Mouse (Mus musculus): Measurements from ENCODE around the gene Sgcd. TPM values are rescaled to one million over a fixed set of nuclear protein-coding genes. Genes with fewer than 3 reads are reported as not detected.
"Not testable (repeated sequence)": the region's sequence is repeated elsewhere in the genome, so short reads cannot be mapped to it uniquely, and the experiment has no call there.

Gene Sgcd
- total RNA-seq, 1 experiment from 2014 or later = not detected

GRCm38 (mm10) chr11:47508047-47508446, 480.7 kb downstream of the Sgcd start:
- ATAC-seq (ENCODE audit: extremely low read depth, insufficient number of reproducible peaks, low FRiP score, poor library complexity, severe bottlenecking) = no peak

- ATAC-seq (ENCODE audit: extremely low read depth, insufficient number of reproducible peaks, low FRiP score, poor library complexity, severe bottlenecking) = not testable (repeated sequence)
Measured at GRCm38 (mm10) chr11:47503236-47503635, 485.5 kb downstream of the Sgcd start.

DNA sequence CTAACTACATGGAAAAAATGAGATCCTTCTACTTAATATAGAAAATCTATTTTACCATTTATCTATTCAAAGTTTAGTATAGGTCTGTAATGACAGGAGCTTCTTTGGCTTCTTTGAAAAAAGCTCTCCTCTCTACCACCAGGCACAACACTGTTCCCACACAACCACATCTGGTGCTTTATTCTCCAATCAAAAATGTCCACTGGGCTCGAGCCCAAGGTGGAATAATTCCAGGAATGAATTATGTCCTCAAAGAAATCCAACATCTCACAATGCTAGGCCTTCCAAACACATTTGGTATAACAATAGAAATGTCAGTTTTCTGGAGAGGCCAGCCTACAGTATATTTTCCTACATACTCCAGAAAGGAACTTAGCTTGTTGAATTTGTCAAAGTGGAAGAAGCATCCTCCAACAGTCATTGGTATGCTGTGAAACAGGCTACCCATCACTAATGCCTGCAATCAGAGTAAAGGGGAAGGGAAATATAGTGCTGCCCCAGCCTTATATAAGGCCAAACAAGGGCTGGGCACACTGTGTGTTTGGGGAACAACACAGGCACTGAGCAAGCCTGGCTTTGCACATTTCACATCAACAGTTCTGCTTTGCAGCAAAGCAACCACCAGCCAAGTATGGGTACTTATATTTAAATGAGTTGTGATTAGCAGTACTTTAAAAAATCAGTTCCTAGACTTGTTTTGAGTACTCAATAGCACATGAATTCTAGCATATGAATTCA, 515.1 kb downstream of the Sgcd start:
- no peak for ATAC-seq (ENCODE audit: extremely low read depth, insufficient number of reproducible peaks, low FRiP score, poor library complexity, severe bottlenecking)

DNA sequence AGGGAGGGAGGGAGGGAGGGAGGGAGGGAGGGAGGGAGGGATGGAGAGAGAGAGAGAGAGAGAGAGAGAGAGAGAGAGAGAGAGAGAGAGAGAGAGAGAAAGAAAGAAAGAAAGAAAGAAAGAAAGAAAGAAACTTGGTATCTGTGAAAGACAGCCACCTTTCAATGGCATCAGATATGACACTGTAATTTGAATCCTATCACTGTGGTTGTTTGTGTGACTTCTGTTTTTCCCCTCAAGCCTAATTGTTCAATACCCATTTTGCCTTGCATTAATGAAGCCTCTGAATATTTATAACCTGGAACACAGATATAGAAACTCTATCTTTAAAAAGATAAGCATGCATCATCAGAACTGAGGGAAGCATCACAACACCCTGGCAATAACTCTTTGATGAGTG, 528.1 kb downstream of the Sgcd start:
- not testable (repeated sequence) for ATAC-seq (ENCODE audit: extremely low read depth, insufficient number of reproducible peaks, low FRiP score, poor library complexity, severe bottlenecking)

GRCm38 (mm10) chr11:47460149-47460548, 528.6 kb downstream of the Sgcd start:
- no peak for ATAC-seq (ENCODE audit: extremely low read depth, insufficient number of reproducible peaks, low FRiP score, poor library complexity, severe bottlenecking)

DNA sequence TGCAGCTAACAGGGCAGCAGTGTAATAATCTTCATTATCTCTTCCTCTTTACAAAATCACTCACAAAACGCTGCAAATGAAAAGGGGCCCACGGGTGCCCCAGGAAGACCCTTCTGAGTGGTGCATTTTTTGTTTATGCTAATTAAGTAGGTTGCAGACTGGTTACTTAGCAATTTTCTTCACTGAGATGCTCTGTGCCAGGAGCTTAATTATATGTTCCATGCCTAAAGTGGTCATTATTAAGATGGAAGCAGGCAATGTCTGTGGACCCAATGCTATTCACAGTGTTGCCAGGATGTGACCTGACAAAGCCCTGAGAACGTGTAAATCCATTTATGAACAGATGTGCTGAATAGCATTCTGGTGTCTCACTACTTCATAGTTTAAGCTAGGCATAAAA, 529.6 kb downstream of the Sgcd start:
- no peak for ATAC-seq (ENCODE audit: extremely low read depth, insufficient number of reproducible peaks, low FRiP score, poor library complexity, severe bottlenecking)

DNA sequence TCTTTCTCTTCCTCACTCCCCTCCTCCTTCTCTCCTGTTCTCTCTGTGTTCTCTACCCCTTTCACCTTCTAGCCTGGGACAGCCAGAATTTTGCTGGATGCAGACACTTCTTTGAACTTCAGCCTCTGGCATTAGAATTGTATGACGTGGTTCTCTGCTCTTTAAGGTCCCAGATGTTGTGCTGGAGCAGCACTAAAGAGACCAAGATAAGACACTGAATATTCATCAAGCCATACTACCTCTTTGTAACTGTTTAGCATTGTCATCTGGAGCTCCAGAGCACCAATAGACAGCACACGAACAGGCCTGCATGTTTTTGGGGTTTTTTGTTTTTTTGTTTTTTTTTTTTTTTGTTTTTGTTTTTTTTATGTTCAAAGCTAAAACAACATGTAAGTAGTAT, 541.0 kb downstream of the Sgcd start:
- ATAC-seq (ENCODE audit: extremely low read depth, insufficient number of reproducible peaks, low FRiP score, poor library complexity, severe bottlenecking) = no peak

DNA sequence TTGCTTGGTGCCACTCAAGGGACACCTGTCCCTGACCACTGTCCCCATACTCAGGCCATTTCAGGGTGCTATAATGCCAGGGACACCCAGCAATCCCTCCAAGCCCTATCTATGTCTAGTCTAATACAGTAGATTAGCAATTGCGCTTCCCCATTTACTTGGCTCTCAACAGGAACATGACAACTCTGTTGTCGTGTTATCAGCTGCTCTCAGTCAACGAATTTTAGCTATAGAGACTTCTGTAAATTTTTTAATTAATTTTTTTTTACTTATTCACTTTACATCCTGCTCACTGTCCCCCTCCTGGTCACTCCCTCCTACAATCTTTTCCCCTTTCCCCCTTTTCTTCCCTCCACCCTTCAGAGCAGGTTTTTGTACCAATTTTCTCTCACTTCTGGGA, 542.4 kb downstream of the Sgcd start:
- no peak for ATAC-seq (ENCODE audit: extremely low read depth, insufficient number of reproducible peaks, low FRiP score, poor library complexity, severe bottlenecking)

DNA sequence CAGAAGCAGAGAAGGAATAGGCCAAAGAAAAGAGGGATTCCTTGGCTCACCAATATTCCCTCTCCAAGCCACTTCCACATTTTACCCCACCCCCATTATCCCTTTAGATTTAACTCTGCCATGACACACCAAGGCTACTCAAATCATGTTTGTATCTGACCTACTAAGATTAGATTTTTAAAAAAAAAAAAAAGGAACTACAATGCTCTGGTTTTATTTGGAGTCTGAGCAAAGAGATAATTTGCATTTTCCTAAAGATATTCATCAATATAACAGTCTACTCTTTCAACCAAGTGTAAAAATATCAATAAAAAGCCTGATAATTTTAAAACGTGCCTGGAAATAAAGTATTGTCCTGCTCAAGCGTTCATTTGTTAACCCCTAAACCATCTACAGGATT, 543.1 kb downstream of the Sgcd start:
- ATAC-seq (ENCODE audit: extremely low read depth, insufficient number of reproducible peaks, low FRiP score, poor library complexity, severe bottlenecking) = no peak

- no peak for ATAC-seq (ENCODE audit: extremely low read depth, insufficient number of reproducible peaks, low FRiP score, poor library complexity, severe bottlenecking)
Measured at GRCm38 (mm10) chr11:47442266-47442665, 546.5 kb downstream of the Sgcd start.

DNA sequence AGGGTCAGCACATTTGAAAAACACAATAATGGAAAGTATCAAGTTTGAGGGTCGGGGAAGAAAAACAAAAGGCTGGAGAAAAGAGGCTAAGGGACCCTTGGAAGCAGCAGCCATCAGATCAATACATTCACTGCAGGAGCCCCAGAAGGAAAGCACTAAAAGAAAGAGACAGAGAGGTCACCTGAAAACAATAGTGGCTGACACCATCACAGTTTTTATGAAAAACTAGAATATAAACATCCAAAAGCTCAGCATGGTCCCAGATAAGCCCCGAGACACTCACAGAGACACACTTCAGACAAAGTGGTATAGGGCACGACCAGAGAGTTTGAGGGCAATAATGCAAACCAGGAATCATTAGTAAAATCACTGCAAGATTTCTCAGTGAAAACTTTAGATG, 589.2 kb downstream of the Sgcd start:
- no peak for ATAC-seq (ENCODE audit: extremely low read depth, insufficient number of reproducible peaks, low FRiP score, poor library complexity, severe bottlenecking)

GRCm38 (mm10) chr11:47390798-47391197, 598.0 kb downstream of the Sgcd start:
- not testable (repeated sequence) for ATAC-seq (ENCODE audit: extremely low read depth, insufficient number of reproducible peaks, low FRiP score, poor library complexity, severe bottlenecking)

- no peak for ATAC-seq (ENCODE audit: extremely low read depth, insufficient number of reproducible peaks, low FRiP score, poor library complexity, severe bottlenecking)
Measured at GRCm38 (mm10) chr11:47389327-47389726, 599.4 kb downstream of the Sgcd start.

GRCm38 (mm10) chr11:47387726-47388125, 601.0 kb downstream of the Sgcd start:
- ATAC-seq (ENCODE audit: extremely low read depth, insufficient number of reproducible peaks, low FRiP score, poor library complexity, severe bottlenecking) = no peak

DNA sequence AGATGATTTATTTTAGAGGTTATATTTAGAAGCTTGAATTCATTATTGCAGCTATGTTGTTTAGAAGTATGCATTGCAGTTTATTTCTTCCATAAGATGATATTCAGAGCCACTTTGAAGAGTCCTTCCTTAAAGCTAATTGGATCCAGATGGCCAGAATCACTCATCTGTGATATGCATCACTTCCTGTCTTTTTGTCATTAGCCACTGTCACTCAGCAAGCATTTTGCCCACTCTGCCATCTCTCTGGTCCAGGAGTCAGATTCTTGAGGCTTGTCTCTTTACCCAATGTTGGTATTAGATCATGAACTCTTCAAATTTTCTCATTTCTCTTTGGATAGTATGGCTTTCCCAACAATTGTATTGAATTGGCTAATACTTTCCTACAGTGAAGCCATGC, 602.6 kb downstream of the Sgcd start:
- ATAC-seq (ENCODE audit: extremely low read depth, insufficient number of reproducible peaks, low FRiP score, poor library complexity, severe bottlenecking) = no peak

GRCm38 (mm10) chr11:47379630-47379958, 609.2 kb downstream of the Sgcd start:
- no peak for ATAC-seq (ENCODE audit: extremely low read depth, insufficient number of reproducible peaks, low FRiP score, poor library complexity, severe bottlenecking)

- no peak for ATAC-seq (ENCODE audit: extremely low read depth, insufficient number of reproducible peaks, low FRiP score, poor library complexity, severe bottlenecking)
Measured at GRCm38 (mm10) chr11:47378843-47379629, 609.7 kb downstream of the Sgcd start.

- ATAC-seq (ENCODE audit: extremely low read depth, insufficient number of reproducible peaks, low FRiP score, poor library complexity, severe bottlenecking) = no peak
Measured at GRCm38 (mm10) chr11:47377421-47377820, 611.3 kb downstream of the Sgcd start.

DNA sequence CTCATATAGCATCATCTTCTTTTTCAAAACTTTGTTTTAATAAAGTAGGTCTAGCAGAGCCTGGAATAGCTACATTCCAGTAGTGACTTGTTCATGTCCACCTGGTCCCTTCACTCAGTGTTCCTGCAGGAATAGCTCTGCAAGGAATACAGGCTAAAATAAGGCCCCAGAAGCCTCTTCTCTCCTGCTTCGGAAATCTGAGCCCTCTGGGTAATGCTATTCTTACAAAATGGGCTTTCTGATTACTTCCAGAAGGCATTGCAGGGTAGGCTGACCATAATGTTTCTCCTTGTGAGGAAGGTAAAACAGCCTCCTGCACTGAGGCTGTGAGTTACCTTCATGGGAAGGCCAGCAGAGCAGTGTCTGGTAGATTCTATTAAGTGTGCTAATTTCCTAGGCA, 611.9 kb downstream of the Sgcd start:
- no peak for ATAC-seq (ENCODE audit: extremely low read depth, insufficient number of reproducible peaks, low FRiP score, poor library complexity, severe bottlenecking)

DNA sequence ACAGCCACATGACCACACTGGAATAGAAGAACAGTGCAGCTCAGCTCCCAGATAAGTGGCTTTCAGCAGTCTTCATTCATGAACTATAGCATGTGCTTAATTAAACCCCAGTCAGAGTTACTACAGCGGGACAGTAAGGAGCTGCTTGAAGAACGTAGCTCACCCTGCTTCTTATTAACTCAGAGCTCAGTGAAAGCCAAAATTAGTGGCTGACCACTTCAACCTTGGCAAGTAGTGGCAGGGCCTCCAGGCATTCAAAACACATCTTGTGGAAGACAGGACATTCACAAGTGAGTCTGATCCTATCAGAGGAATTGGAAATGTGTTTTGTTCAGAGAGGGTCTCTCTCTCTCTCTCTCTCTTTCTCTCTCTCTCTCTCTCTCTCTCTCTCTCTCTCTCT, 617.2 kb downstream of the Sgcd start:
- ATAC-seq (ENCODE audit: extremely low read depth, insufficient number of reproducible peaks, low FRiP score, poor library complexity, severe bottlenecking) = no peak

DNA sequence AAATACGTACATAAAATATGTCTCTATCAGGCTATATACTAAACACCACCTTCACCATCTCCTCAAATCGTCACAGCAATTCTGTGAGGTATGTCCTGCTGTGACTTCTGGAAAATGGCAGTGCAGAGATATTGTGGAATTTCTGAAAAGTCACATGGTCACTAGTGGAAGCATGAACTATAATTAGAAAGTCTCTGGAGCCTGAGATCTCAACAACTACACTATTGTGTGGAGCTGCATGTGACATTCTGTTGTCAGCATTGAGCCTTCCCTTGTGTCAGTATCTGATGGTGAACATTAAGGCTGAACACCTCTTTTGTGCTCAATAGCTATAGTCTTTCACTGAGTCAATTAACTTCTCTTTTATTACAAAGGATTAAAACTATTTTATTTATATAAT, 637.2 kb downstream of the Sgcd start:
- no peak for ATAC-seq (ENCODE audit: extremely low read depth, insufficient number of reproducible peaks, low FRiP score, poor library complexity, severe bottlenecking)
